Mouse (Mus musculus): ENCODE measurements around the gene Atg2a. TPM values are rescaled to one million over a fixed set of nuclear protein-coding genes. Genes with fewer than 3 reads are reported as not detected.

Gene Atg2a
- polyA plus RNA-seq, 1 experiment from 2014 or later = 8.0 TPM

DNA sequence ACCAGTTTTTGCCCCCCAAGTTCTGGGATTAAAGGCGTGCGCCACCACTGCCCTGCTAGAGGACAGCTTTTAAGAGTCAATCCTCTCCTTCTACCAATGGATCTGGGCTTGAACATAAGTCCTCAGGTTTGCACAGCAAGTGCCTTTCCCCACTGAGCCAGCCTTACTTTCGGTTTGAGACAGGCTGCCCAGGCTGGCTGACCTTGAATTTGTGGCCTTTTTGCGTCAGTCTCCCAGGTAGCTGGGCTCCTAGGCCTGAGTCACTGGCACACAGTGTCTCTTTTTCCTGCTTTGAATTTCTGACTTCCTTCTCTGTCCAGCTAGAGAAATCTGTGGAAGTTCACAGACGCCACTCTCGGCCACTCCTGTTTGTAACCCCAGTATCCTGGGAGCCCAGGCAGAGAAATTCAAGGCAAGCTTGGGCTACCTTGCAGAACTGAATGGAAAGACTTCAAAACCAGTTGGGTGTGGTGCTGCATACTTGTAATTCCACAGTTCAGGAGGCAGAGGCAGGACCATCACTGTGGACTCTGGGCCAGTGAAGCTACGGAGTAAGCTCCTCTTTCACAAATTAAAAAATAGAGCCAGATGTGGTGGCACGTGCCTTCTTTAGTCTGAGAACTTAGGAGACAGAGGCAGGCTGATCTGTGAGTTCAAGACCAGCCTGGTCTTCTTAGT, 28.5 kb downstream of the Atg2a start:
- no peak overlapping the region for H3K9ac ChIP-seq (ENCODE audit: low read length)
- H3K27me3 ChIP-seq (ENCODE audit: control insufficient read depth, insufficient read depth, low read length) = no peaks in the 10 kb centered on the region
- H3K9me3 ChIP-seq (replicated peaks; ENCODE audit: control insufficient read depth, low read length) = no peaks in the 10 kb centered on the region
- H3K4me1 ChIP-seq (ENCODE audit: control insufficient read depth, insufficient read depth, low read length) = no peaks in the 10 kb centered on the region; the same call in none of the 2 replicates
- ATAC-seq (replicated peaks; ENCODE audit: extremely low read depth, insufficient read depth, low FRiP score) = no peak
- 85% methylated on average over 8 of the region's 8 CpGs for WGBS
- no peaks in the 10 kb centered on the region for H3K36me3 ChIP-seq (ENCODE audit: control insufficient read depth, insufficient read depth)
- no peak overlapping the region for H3K27ac ChIP-seq (ENCODE audit: low read length)
- no peak overlapping the region for H3K4me3 ChIP-seq (ENCODE audit: low read length)
- H3K4me2 ChIP-seq (ENCODE audit: low read depth, low read length) = no peak overlapping the region

DNA sequence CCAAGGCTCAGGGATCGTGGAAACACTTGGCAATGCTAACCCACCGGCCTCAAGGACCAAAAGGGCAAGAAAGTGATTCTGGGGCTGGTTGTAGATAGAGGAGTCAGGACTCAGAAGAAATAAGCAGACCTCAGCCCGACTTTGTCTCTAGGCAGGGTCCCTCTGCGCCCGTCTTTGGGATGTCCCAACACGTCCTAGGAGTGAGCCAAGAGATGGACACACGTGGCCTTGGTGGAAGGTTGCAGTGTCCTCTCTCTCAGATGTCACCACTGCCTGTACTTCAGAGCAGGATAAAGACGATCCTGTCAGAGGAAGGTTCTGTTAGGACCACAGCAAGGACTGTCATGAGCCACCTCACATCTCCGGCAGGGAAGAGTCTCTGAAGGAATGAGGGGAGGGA, 29.2 kb downstream of the Atg2a start:
- no peak overlapping the region for H3K4me3 ChIP-seq (ENCODE audit: low read length)
- no peaks in the 10 kb centered on the region for H3K27me3 ChIP-seq (ENCODE audit: control insufficient read depth, insufficient read depth, low read length)
- no peak for ATAC-seq (replicated peaks; ENCODE audit: extremely low read depth, insufficient read depth, low FRiP score)
- no peaks in the 10 kb centered on the region for H3K9me3 ChIP-seq (replicated peaks; ENCODE audit: control insufficient read depth, low read length)
- H3K4me1 ChIP-seq (ENCODE audit: control insufficient read depth, insufficient read depth, low read length) = peaks cover 5% of the 10 kb centered on the region
- H3K27ac ChIP-seq (ENCODE audit: low read length) = no peak overlapping the region
- H3K4me2 ChIP-seq (ENCODE audit: low read depth, low read length) = no peak overlapping the region
- H3K36me3 ChIP-seq (ENCODE audit: control insufficient read depth, insufficient read depth) = no peaks in the 10 kb centered on the region
- WGBS = 59% methylated on average over 9 of the region's 9 CpGs
- no peak overlapping the region for H3K9ac ChIP-seq (ENCODE audit: low read length)

DNA sequence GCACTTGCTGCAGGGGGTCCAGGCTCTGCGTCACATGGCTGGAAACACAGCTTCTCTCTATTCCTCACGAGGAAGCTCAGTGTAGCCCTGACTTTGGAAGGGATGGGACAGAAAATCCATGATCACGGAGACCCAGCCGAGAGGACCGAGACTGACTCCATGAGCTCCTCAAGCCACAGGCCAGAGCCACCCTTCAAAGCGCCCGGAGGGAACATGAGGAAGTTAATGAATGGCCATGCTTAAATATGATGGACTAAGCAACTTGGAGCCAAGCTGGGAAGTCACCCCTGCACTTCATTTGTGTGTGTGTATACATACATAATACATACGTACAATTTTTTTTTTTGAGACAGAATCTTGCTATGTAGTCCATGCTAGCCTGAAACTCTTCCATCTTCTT, 29.7 kb downstream of the Atg2a start:
- Histone ChIP-seq H3K27me3 (ENCODE audit: control insufficient read depth, insufficient read depth, low read length) (no peaks in the 10 kb centered on the region), H3K4me2 (ENCODE audit: low read depth, low read length) (no peak overlapping the region), H3K27ac (ENCODE audit: low read length) (no peak overlapping the region), H3K4me3 (ENCODE audit: low read length) (no peak overlapping the region), H3K9me3 (replicated peaks; ENCODE audit: control insufficient read depth, low read length) (no peaks in the 10 kb centered on the region), H3K4me1 (ENCODE audit: control insufficient read depth, insufficient read depth, low read length) (peaks cover 10% of the 10 kb centered on the region), H3K36me3 (ENCODE audit: control insufficient read depth, insufficient read depth) (no peaks in the 10 kb centered on the region), H3K9ac (ENCODE audit: low read length) (no peak overlapping the region)
- no peak for ATAC-seq (replicated peaks; ENCODE audit: extremely low read depth, insufficient read depth, low FRiP score)
- 51% methylated on average over 8 of the region's 8 CpGs for WGBS

DNA sequence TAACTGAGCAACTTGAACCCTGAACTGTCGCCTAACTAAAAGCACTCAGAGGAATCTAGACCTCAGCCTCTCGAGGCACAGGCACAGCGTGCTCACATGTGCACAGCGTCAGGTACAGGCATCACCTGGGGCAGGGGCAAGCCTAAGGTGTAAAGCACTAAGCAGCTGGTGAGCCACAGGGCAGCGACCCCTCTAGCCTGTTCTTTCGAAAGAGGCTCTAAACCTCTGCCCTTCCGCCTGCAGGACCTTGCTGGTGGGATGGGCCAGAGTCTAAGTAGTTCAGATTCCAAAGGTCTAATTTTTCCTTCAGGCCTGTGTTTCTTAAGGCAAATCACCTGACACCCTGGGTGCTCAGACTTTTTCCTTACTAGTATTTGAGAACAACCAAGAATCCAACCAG, 30.6 kb downstream of the Atg2a start:
- no peak for ATAC-seq (replicated peaks; ENCODE audit: extremely low read depth, insufficient read depth, low FRiP score)
- no peak overlapping the region for H3K27ac ChIP-seq (ENCODE audit: low read length)
- no peak overlapping the region for H3K4me2 ChIP-seq (ENCODE audit: low read depth, low read length)
- WGBS = 75% methylated on average over 7 of the region's 7 CpGs
- no peak overlapping the region for H3K9ac ChIP-seq (ENCODE audit: low read length)
- no peak overlapping the region for H3K4me3 ChIP-seq (ENCODE audit: low read length)
- H3K36me3 ChIP-seq (ENCODE audit: control insufficient read depth, insufficient read depth) = no peaks in the 10 kb centered on the region
- H3K4me1 ChIP-seq (ENCODE audit: control insufficient read depth, insufficient read depth, low read length) = peaks cover 10% of the 10 kb centered on the region
- no peaks in the 10 kb centered on the region for H3K9me3 ChIP-seq (replicated peaks; ENCODE audit: control insufficient read depth, low read length)
- no peaks in the 10 kb centered on the region for H3K27me3 ChIP-seq (ENCODE audit: control insufficient read depth, insufficient read depth, low read length)

DNA sequence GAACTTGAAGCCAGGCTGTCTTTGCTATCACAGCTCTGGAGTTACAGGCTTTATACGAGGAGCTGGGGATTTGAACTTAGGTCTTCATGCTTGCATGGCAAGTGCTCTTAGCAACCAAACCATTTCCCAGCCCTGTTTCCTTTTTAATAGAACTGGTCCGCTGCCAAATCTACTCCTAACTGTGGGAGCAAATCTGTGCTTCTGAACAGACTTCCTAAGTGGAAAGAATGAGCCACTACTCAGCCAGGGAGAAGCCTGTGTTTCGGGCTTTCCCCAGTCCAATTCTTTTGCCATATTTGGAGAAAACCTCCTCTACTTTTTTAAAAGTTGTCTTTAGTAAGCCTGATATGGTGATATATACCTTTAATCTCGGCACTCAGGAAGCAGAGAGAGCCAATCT, 31.3 kb downstream of the Atg2a start:
- Histone ChIP-seq H3K36me3 (ENCODE audit: control insufficient read depth, insufficient read depth) (no peaks in the 10 kb centered on the region), H3K4me3 (ENCODE audit: low read length) (no peak overlapping the region), H3K27ac (ENCODE audit: low read length) (peak overlapping the region; percentile 45), H3K4me1 (ENCODE audit: control insufficient read depth, insufficient read depth, low read length) (peaks cover 11% of the 10 kb centered on the region), H3K9me3 (replicated peaks; ENCODE audit: control insufficient read depth, low read length) (no peaks in the 10 kb centered on the region), H3K4me2 (ENCODE audit: low read depth, low read length) (no peak overlapping the region), H3K9ac (ENCODE audit: low read length) (no peak overlapping the region), H3K27me3 (ENCODE audit: control insufficient read depth, insufficient read depth, low read length) (no peaks in the 10 kb centered on the region)
- WGBS = 60% methylated on average over 4 of the region's 4 CpGs
- ATAC-seq (replicated peaks; ENCODE audit: extremely low read depth, insufficient read depth, low FRiP score) = no peak

DNA sequence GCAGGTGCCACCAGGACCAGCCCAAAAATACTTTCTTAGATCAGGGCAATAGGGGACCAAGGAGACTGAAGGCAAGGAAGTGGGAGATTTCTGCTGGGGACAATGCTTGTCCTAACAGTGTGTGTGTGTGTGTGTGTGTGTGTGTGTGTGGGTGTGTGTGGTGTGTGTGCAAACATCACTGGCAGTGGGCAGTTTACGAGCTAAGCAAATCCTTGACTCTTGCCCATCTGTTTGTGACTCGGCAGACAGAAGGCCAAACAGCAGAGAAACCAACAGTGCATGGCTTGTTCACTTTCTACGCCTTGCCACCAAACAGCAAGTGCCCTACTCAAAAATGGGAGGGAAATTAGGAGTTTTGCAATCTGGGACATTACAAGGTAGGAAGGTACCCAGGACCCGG, 32.1 kb downstream of the Atg2a start:
- Histone ChIP-seq H3K4me3 (ENCODE audit: low read length) (no peak overlapping the region), H3K9ac (ENCODE audit: low read length) (no peak overlapping the region), H3K4me1 (ENCODE audit: control insufficient read depth, insufficient read depth, low read length) (peaks cover 19% of the 10 kb centered on the region), H3K36me3 (ENCODE audit: control insufficient read depth, insufficient read depth) (no peaks in the 10 kb centered on the region), H3K9me3 (replicated peaks; ENCODE audit: control insufficient read depth, low read length) (no peaks in the 10 kb centered on the region), H3K27ac (ENCODE audit: low read length) (no peak overlapping the region), H3K27me3 (ENCODE audit: control insufficient read depth, insufficient read depth, low read length) (no peaks in the 10 kb centered on the region), H3K4me2 (ENCODE audit: low read depth, low read length) (no peak overlapping the region)
- ATAC-seq (replicated peaks; ENCODE audit: extremely low read depth, insufficient read depth, low FRiP score) = no peak
- WGBS = 79% methylated on average over 4 of the region's 4 CpGs

DNA sequence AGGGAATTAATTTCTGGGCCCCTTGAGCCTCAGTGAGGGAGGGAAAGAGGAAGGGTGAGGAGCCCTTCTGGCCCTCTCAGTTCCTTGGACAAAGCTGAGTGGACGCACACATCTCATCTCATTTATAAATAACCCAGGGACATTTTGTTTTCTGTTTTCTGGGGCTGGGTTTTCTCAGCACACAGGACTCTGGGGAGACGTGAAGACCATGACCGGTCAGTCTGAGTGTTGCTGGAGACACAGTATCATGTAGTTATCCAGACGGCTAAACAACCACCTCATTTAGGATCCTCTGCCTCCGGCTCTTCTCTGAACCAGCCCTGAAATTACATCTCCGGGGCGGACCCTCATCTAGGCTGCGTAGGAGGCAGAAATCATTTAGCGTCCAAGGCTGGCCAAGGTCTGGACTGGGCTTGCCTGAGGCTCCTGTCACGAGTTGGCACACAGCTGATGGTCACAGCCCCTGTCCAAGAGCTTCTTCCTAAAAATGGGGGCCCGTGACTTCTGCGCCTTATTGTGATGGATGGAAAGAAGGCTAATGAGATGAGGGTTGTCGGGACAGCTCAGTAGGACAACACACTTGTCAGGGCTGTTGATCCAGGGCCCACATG, 32.6 kb downstream of the Atg2a start:
- peaks cover 24% of the 10 kb centered on the region for H3K4me1 ChIP-seq (ENCODE audit: control insufficient read depth, insufficient read depth, low read length)
- H3K4me2 ChIP-seq (ENCODE audit: low read depth, low read length) = no peak overlapping the region
- no peak overlapping the region for H3K27ac ChIP-seq (ENCODE audit: low read length)
- no peaks in the 10 kb centered on the region for H3K36me3 ChIP-seq (ENCODE audit: control insufficient read depth, insufficient read depth)
- WGBS = 87% methylated on average over 13 of the region's 13 CpGs
- no peak for ATAC-seq (replicated peaks; ENCODE audit: extremely low read depth, insufficient read depth, low FRiP score)
- no peaks in the 10 kb centered on the region for H3K9me3 ChIP-seq (replicated peaks; ENCODE audit: control insufficient read depth, low read length)
- H3K9ac ChIP-seq (ENCODE audit: low read length) = no peak overlapping the region
- no peak overlapping the region for H3K4me3 ChIP-seq (ENCODE audit: low read length)
- no peaks in the 10 kb centered on the region for H3K27me3 ChIP-seq (ENCODE audit: control insufficient read depth, insufficient read depth, low read length)

DNA sequence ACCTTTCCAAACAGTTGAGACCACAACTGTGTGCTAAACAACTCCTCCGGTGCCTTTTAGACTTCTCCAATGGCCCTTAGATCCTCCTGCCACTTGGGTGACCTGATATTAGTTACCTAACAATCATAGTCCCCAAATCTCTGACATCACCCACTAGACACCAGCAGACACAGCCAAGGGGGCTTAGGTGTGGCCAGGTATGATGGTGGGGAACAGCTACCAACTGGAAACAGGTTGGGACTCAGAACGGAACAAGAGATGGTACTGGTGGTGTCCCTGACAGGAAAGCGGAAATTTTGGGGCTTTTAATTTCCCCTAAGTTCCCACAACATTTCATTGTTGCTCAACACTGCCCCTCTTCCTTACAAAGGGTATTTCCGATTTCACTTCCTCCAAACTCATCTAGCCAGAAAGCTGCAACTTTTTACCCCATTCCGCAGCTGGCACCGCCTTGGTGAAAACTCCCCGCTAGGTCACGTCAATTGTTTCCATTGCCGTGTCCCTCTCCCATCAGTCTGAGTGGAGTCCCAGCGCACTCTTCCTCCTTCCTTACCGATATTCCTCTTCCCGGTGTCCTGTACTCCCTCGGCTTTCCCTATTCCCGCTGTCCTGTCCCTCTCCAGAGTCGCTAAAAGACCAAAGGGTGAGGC, 34.4 kb downstream of the Atg2a start:
- Histone ChIP-seq H3K9ac (ENCODE audit: low read length) (peak overlapping the region; percentile 74), H3K4me1 (ENCODE audit: control insufficient read depth, insufficient read depth, low read length) (peaks cover 41% of the 10 kb centered on the region), H3K36me3 (ENCODE audit: control insufficient read depth, insufficient read depth) (peaks cover 3% of the 10 kb centered on the region; the same call in 1 of the 2 replicates), H3K4me2 (ENCODE audit: low read depth, low read length) (peak overlapping the region; percentile 98), H3K27ac (ENCODE audit: low read length) (peak overlapping the region; percentile 82), H3K9me3 (replicated peaks; ENCODE audit: control insufficient read depth, low read length) (no peaks in the 10 kb centered on the region), H3K27me3 (ENCODE audit: control insufficient read depth, insufficient read depth, low read length) (no peaks in the 10 kb centered on the region), H3K4me3 (ENCODE audit: low read length) (peak overlapping the region; percentile 78)
- peak; percentile 1; the same call in 1 of the 2 replicates for ATAC-seq (replicated peaks; ENCODE audit: extremely low read depth, insufficient read depth, low FRiP score)
- WGBS = 13% methylated on average over 15 of the region's 15 CpGs
